Mouse (Mus musculus) forebrain, embryonic 13.5 days (tissue): ENCODE results near the gene Mef2c. TPM values are rescaled to one million over a fixed set of nuclear protein-coding genes. Genes with fewer than 3 reads are reported as not detected.

Experiments used
- ATAC-seq: fragments of 200-750 bp; cut with Nextera tagmentation; 2 replicates; pipeline ENCODE4 v1.8.0; 2017
- H3K27ac ChIP-seq: fragments of 300-500 bp; sonication (generic); 2 replicates; pipeline ENCODE4 v1.5.1; 2015; ENCODE audit warnings: inconsistent platforms, mild to moderate bottlenecking, moderate library complexity
- H3K27me3 ChIP-seq: fragments of 300-500 bp; sonication (generic); 2 replicates; pipeline ENCODE4 v1.6.1; 2015; ENCODE audit warnings: mild to moderate bottlenecking, inconsistent platforms
- H3K36me3 ChIP-seq: fragments of 300-500 bp; sonication (generic); 2 replicates; pipeline ENCODE4 v1.6.1; 2015; ENCODE audit warnings: mild to moderate bottlenecking, inconsistent platforms; ENCODE audit not compliant: poor library complexity, severe bottlenecking
- H3K4me1 ChIP-seq: fragments of 300-500 bp; sonication (generic); 2 replicates; pipeline ENCODE4 v1.6.1; 2015; ENCODE audit warnings: inconsistent platforms
- H3K4me2 ChIP-seq: fragments of 300-500 bp; sonication (generic); 2 replicates; pipeline ENCODE4 v1.6.1; 2015; ENCODE audit warnings: inconsistent platforms, mild to moderate bottlenecking, moderate library complexity
- H3K4me3 ChIP-seq: fragments of 300-500 bp; sonication (generic); 2 replicates; pipeline ENCODE4 v1.5.1; 2015; ENCODE audit warnings: mild to moderate bottlenecking, inconsistent platforms
- H3K9ac ChIP-seq: fragments of 300-500 bp; sonication (generic); 2 replicates; pipeline ENCODE4 v1.6.1; 2015; ENCODE audit warnings: mild to moderate bottlenecking, inconsistent platforms
- H3K9me3 ChIP-seq: fragments of 300-500 bp; sonication (generic); replicated peaks from 2 replicates; pipeline ENCODE4 v1.6.1; 2016; ENCODE audit warnings: inconsistent platforms
- WGBS: fragments of 180-500 bp; shearing (Covaris S2); methylation state at CpG from one replicate; pipeline ENCODE4 v1.1.7; 2015; 5-methylcytosine and 5-hydroxymethylcytosine counted together
- polyA plus RNA-seq: library from polyadenylated mRNA; unstranded; fragments of >200 nt; fragmentation: Nextera tagmentation; extraction: Ambion mirVana; gene quantifications from 2 replicates; pipeline ENCODE4 v1.2.1, GENCODE M21; 2015

Gene Mef2c
- polyA plus RNA-seq, 1 experiment from 2014 or later = 58.2 TPM

GRCm38 (mm10) chr13:83633155-83633554 lies 129.3 kb downstream of the Mef2c start:
- Histone ChIP-seq H3K9me3 (no peaks in the 10 kb centered on the region), H3K9ac (no peak overlapping the region), H3K27ac (no peak overlapping the region), H3K36me3 (no peaks in the 10 kb centered on the region), H3K4me3 (no peak overlapping the region), H3K27me3 (no peaks in the 10 kb centered on the region), H3K4me2 (no peak overlapping the region), H3K4me1 (no peaks in the 10 kb centered on the region)
- 90% methylated on average over 5 of the region's 5 CpGs for WGBS
- no peak for ATAC-seq

GRCm38 (mm10) chr13:83635218-83635617 lies 131.4 kb downstream of the Mef2c start:
- Histone ChIP-seq H3K4me3 (no peak overlapping the region), H3K27me3 (no peaks in the 10 kb centered on the region), H3K9ac (no peak overlapping the region), H3K9me3 (no peaks in the 10 kb centered on the region), H3K4me2 (no peak overlapping the region), H3K4me1 (no peaks in the 10 kb centered on the region), H3K36me3 (no peaks in the 10 kb centered on the region), H3K27ac (no peak overlapping the region)
- 0 out of 2 replicates have a peak, but pooled peaks have one; percentile 55 for ATAC-seq
- WGBS = 58% methylated on average over 7 of the region's 7 CpGs

DNA sequence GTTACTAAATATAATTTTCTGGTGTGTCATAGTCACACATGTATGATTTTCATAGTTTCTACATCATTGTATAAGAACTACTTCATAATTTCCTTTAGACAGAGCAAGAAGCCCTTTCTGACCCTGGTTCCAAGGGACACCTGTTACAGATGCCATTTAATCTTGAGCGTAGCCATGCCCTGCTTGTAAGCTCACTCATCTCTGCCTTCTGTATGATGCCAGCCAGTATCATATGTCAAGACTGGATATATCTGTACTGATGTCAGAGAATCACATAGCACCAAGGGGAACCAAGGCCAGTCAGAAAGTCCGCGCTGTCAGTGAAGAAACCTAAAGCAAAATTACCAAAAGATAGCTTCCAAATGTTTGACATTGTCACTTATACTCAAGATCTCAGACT lies 133.8 kb downstream of the Mef2c start:
- Histone ChIP-seq H3K27ac (no peak overlapping the region), H3K9ac (no peak overlapping the region), H3K4me1 (no peaks in the 10 kb centered on the region), H3K4me3 (no peak overlapping the region), H3K9me3 (no peaks in the 10 kb centered on the region), H3K4me2 (no peak overlapping the region), H3K36me3 (no peaks in the 10 kb centered on the region), H3K27me3 (no peaks in the 10 kb centered on the region)
- 97% methylated on average over 3 of the region's 3 CpGs for WGBS
- ATAC-seq = no peak

- Histone ChIP-seq H3K9ac (no peak overlapping the region), H3K27ac (no peak overlapping the region), H3K27me3 (no peaks in the 10 kb centered on the region), H3K4me1 (no peaks in the 10 kb centered on the region), H3K9me3 (no peaks in the 10 kb centered on the region), H3K36me3 (no peaks in the 10 kb centered on the region), H3K4me2 (no peak overlapping the region), H3K4me3 (no peak overlapping the region)
- WGBS = 88% methylated on average over 3 of the region's 3 CpGs
- peak; percentile 52; the same call in 1 of the 2 replicates for ATAC-seq
These were observed 134.9 kb downstream of the Mef2c start for GRCm38 (mm10) chr13:83638735-83639134.

DNA sequence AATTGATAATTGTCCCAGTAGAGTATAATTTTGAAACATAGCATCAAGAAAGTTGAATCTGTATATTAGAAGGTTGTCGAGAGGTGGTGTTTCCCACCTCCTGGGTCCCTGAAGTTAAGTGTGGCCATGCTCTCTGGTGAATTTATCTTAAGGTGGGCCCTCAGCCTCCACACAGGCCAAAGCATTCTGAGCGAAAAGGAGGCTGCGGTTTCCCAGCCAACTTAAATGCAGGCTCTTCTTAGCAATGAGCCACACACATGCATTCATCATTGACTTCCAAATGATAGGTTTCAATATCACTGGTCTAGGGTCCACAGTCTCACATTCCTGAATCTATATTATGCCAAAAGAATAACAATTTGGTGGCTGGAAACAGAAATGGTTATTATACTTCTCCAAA lies 145.2 kb downstream of the Mef2c start:
- no peak overlapping the region for H3K27ac ChIP-seq
- H3K36me3 ChIP-seq = no peaks in the 10 kb centered on the region
- no peaks in the 10 kb centered on the region for H3K4me1 ChIP-seq
- no peaks in the 10 kb centered on the region for H3K9me3 ChIP-seq
- 85% methylated on average over 3 of the region's 3 CpGs for WGBS
- no peak overlapping the region for H3K4me2 ChIP-seq
- no peak overlapping the region for H3K9ac ChIP-seq
- ATAC-seq = no peak
- H3K4me3 ChIP-seq = no peak overlapping the region
- no peaks in the 10 kb centered on the region for H3K27me3 ChIP-seq

DNA sequence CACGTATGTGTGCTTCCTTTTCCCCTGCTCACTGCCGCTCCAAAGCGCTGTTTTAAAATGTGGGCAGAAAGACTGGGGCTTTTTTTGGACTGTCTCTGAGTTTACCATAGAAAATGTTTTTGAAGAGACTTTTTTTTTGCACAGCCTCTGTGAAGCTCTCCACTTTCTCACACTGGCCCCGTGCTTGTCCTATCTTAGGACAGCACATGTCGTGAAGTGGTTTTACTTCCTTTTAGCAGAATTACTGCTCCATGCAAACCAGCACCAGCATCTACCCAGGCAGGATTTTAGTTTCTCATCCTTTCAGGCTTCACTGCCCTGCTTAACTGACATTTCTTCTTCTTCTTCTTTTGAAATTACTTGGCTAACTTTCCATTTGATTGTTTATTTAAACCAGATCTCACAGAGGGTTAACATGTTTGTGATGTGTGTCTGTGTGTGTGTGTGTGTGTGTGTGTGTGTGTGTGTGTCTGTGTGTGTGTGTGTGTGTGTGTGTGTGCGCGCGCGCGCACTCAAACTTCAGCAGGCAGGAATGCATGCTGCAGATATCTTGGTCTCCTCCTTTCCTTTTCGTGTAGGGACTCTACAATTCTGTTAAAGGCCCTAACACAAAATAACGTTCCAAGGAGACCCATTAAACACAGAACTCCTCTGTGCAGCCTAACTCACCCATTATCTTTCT lies 146.1 kb downstream of the Mef2c start:
- Histone ChIP-seq H3K27ac (no peak overlapping the region), H3K36me3 (no peaks in the 10 kb centered on the region), H3K4me1 (peaks cover 6% of the 10 kb centered on the region), H3K9me3 (no peaks in the 10 kb centered on the region), H3K9ac (no peak overlapping the region), H3K4me3 (no peak overlapping the region), H3K27me3 (no peaks in the 10 kb centered on the region), H3K4me2 (no peak overlapping the region)
- WGBS = 86% methylated on average over 12 of the region's 12 CpGs
- no peak for ATAC-seq

GRCm38 (mm10) chr13:83650807-83651206 lies 147.0 kb downstream of the Mef2c start:
- peaks cover 9% of the 10 kb centered on the region for H3K4me1 ChIP-seq
- no peak overlapping the region for H3K4me2 ChIP-seq
- no peaks in the 10 kb centered on the region for H3K9me3 ChIP-seq
- no peak overlapping the region for H3K4me3 ChIP-seq
- WGBS = 82% methylated on average over 3 of the region's 3 CpGs
- no peaks in the 10 kb centered on the region for H3K36me3 ChIP-seq
- ATAC-seq = no peak
- H3K27ac ChIP-seq = no peak overlapping the region
- H3K9ac ChIP-seq = no peak overlapping the region
- no peaks in the 10 kb centered on the region for H3K27me3 ChIP-seq

DNA sequence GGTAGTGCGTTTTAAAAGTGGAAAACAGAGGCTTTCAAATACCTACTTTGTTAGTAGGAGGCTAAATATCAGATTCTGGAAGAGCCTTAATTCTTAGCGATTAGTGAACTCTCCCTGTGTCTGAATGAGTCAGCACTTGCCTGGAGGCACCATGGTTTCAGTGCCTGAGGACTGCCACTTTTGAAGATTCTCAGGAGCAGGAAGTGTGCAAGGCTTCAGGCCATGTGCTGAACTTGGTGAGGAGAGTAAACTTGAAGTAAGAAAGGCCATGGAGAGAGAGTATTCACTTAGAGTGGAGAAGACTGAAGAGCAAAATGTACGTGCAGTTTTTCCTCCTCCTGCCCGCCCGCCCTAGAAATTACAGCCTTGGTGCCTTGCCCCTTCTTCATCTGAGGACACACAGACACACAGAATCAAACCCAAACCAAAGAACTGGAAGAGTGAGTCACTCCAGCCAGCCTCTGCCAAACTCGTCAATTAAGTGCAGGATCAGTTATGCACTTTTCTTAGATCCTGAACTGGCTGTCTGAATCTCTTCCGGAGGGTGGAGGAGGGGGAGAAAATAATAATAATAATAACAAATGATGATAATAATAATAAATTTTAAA lies 148.2 kb downstream of the Mef2c start:
- Histone ChIP-seq H3K27me3 (no peaks in the 10 kb centered on the region), H3K4me3 (no peak overlapping the region), H3K4me2 (no peak overlapping the region), H3K9ac (no peak overlapping the region), H3K9me3 (no peaks in the 10 kb centered on the region), H3K27ac (no peak overlapping the region), H3K36me3 (no peaks in the 10 kb centered on the region), H3K4me1 (peaks cover 12% of the 10 kb centered on the region)
- WGBS = 81% methylated on average over 7 of the region's 7 CpGs
- no peak for ATAC-seq

- H3K4me3 ChIP-seq = no peak overlapping the region
- H3K27me3 ChIP-seq = no peaks in the 10 kb centered on the region
- H3K4me1 ChIP-seq = peaks cover 12% of the 10 kb centered on the region
- H3K4me2 ChIP-seq = no peak overlapping the region
- 92% methylated on average over 8 of the region's 8 CpGs for WGBS
- no peaks in the 10 kb centered on the region for H3K9me3 ChIP-seq
- no peak overlapping the region for H3K27ac ChIP-seq
- H3K36me3 ChIP-seq = no peaks in the 10 kb centered on the region
- no peak for ATAC-seq
- H3K9ac ChIP-seq = no peak overlapping the region
These were observed 148.7 kb downstream of the Mef2c start for GRCm38 (mm10) chr13:83652560-83652959.

- no peaks in the 10 kb centered on the region for H3K9me3 ChIP-seq
- WGBS = 18% methylated on average over 8 of the region's 8 CpGs
These were observed 151.3 kb downstream of the Mef2c start for GRCm38 (mm10) chr13:83654889-83655769.

GRCm38 (mm10) chr13:83656094-83656493 lies 152.3 kb downstream of the Mef2c start:
- Histone ChIP-seq H3K36me3 (no peaks in the 10 kb centered on the region), H3K9ac (no peak overlapping the region), H3K4me2 (no peak overlapping the region), H3K4me1 (peaks cover 22% of the 10 kb centered on the region), H3K9me3 (no peaks in the 10 kb centered on the region), H3K27me3 (no peaks in the 10 kb centered on the region), H3K27ac (peak overlapping the region; percentile 7; the same call in 1 of the 2 replicates), H3K4me3 (no peak overlapping the region)
- ATAC-seq = peak; percentile 48; the same call in 1 of the 2 replicates
- 72% methylated on average over 7 of the region's 7 CpGs for WGBS

More at GRCm38 (mm10) chr13:83654889-83655769, 151.3 kb downstream of the Mef2c start:
- ATAC-seq = peak; percentile 92
- H3K27me3 ChIP-seq = no peaks in the 10 kb centered on the region
- H3K4me3 ChIP-seq = no peak overlapping the region
- H3K4me1 ChIP-seq = peaks cover 16% of the 10 kb centered on the region
- no peak overlapping the region for H3K4me2 ChIP-seq
- H3K9ac ChIP-seq = no peak overlapping the region
- no peaks in the 10 kb centered on the region for H3K36me3 ChIP-seq
- no peak overlapping the region for H3K27ac ChIP-seq

- no peaks in the 10 kb centered on the region for H3K36me3 ChIP-seq
- H3K4me2 ChIP-seq = no peak overlapping the region
- H3K9ac ChIP-seq = no peak overlapping the region
- no peak for ATAC-seq
- no peaks in the 10 kb centered on the region for H3K9me3 ChIP-seq
- no peaks in the 10 kb centered on the region for H3K27me3 ChIP-seq
- 62% methylated on average over 4 of the region's 4 CpGs for WGBS
- H3K4me1 ChIP-seq = peaks cover 27% of the 10 kb centered on the region
- no peak overlapping the region for H3K4me3 ChIP-seq
- H3K27ac ChIP-seq = no peak overlapping the region
These were observed 152.9 kb downstream of the Mef2c start for GRCm38 (mm10) chr13:83656773-83657172.
